Mouse (Mus musculus): ENCODE data around the gene Gm8232.
"Not testable (repeated sequence)": the region's sequence is repeated elsewhere in the genome, so short reads cannot be mapped to it uniquely, and the experiment has no call there.

Gm8232 gene

DNA sequence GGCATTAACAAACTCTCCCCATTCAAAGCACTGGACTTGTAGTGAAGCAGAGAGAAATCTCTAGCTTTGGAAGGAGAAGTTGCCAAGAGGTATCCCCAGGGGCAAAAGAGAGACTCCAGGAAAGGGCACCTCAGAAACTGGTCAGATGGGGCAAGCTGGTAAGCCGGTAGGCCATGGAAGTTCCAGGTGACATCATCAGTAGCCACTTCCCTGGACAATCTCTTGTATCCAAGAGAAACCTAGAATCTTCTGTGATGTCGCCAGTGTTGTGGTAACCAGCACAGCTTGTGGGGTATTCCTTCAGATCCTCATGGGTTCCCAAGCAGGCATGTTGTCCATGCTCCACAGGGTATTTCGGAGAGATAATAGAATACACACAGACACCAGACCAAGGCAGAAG lies at the start of gene Gm8232:
Gene Gm8232 (plus strand): TSS at position 301 of the 400 bp plus-strand sequence.
- not testable (repeated sequence) for DNase-seq

DNA sequence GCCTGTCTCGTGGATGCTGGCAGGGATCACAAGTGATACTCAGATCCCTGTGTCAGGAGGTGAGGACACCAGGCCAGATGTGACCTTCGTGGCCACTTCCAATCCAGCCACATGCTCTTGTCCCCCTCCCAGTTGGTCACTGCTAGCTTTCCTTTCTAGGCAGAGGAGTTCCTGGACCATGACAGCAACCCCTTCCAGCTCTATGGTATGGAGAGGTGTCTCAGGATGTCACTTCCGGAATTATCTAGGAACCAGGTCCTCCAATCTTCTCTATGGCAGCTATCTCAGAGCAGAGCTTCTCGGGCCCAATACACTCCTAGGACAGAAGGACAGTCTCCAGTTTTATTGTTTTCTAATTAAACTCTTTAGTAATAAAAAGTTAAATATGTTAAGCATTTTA lies 49.2 kb upstream of the Gm8232 start:
- not testable (repeated sequence) for DNase-seq

DNA sequence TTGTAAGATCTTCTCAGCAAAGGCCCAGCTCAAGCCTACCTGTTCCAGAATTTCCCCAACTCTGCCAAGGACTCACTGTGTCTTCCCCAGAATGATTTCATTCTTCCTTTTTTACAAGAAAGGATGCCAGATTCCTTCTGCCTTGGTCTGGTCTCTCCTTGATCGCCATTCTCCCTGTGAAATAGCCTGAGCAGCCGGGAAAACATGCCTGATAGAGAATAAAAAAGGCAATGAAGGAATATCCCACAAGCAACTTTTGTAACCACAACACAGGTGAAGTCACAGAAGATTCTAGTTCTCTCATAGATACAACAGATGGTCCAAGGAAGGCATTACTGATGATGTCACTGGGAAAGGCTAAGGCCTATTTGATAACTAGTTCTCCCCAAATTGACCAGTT lies 22.8 kb upstream of the Gm8232 start, which contains the start of gene Gm3371:
Gene Gm3371 (minus strand): TSS at position 101 of the 400 bp plus-strand sequence.
- not testable (repeated sequence) for DNase-seq
